Mouse (Mus musculus) heart, postnatal 4 days (tissue): ENCODE results near the gene Prpf8. TPM values are rescaled to one million over a fixed set of nuclear protein-coding genes. Genes with fewer than 3 reads are reported as not detected.
"Not testable (repeated sequence)": the region's sequence is repeated elsewhere in the genome, so short reads cannot be mapped to it uniquely, and the experiment has no call there.

ENCODE experiments used
- DNase-seq: peaks from one replicate; pipeline ENCODE4 v3.0.0; 2021
- total RNA-seq, 2 experiments: library from RNA; stranded (reverse); gene quantifications; 2 replicates each; pipeline ENCODE4 v1.2.3; 2021

Gene Prpf8
- total RNA-seq, 2 experiments from 2014 or later: 113 to 115 TPM

DNA sequence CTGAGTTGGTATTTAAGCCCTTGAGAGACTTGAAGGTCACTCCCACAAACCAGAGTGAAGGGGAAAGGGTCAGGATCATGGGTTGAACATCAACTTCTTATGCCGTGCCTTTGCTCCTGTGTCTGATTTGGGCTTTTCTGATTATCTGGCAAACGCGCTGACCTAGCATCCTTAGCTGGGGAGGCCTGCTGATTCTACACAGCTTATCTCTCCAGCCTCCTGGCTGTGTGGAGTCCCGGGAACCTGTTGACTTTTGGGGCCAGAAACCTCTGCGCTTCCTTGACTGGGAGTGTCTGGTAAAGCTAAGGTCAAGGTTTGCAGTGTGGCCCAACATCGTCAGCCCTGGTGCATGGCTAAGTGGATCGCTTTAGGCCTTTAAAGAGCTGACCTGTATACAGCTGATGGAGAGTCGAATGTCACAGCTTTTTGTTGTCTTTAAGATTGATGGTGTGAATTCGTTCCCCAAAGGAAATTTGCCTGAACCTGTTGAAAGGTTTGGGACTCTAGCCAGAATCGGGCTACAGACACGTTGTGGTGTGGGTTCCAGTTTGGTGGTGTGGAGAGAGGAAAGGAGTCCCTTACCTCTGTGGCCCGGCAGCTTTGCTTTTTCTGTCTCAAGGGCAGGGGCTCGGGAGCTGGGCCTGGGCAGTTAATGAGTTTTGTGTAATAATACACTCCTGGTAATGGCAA lies 48.6 kb downstream of the Prpf8 start:
- DNase-seq: no peak

DNA sequence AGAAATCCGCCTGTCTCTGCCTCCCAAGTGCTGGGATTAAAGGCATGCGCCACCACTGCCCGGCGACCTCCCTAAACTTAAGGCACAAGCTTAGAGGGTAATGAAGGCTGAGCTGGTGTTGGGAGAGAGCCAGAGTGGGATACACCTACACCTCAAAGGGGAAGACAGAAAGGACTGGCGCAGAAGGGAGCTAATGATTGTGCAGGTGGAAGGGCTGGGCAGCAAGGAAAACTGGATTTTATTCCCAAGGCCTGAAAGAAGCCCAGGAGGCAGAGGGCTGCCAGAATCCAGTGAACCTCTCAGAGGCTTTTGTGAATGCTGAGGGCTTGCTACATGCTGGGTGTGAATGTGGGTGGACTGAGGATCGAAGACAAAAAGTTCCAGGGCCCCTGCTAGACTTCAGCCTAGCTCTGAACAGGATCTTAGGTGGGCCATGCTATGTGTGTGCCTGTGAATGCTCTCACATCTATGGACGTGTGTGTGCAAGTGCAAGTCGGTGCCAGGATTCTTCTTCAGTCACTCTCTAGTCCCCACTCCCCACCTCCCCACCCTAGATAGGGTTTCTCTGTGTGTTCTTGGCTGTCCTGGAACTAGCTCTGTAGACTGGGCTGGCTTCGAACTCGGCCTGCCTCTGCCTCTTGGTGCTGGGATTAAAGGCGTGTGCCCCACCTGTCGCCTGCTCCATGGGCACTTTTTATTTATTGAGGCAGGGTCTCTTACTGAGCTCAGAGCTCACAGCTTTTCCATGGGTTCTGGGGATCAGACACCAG lies 49.8 kb downstream of the Prpf8 start:
- DNase-seq: no peak

DNA sequence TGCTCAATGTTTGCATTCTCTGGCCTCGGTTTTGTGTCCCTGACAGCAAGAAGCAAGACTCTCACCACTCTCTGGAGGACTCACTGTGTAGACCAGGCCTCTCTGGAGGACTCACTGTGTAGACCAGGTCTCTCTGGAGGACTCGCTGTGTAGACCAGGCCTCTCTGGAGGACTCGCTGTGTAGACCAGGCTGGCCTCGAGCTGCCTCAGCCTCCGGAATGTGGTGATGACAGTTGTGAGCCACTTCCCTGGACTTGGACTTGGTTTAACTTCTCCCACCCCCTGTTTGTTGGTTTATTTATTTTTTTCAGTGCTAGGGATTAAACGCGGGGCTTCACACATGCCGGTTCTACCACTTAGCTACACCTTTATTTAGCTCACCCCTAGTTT lies 50.4 kb downstream of the Prpf8 start:
- DNase-seq: no peak

DNA sequence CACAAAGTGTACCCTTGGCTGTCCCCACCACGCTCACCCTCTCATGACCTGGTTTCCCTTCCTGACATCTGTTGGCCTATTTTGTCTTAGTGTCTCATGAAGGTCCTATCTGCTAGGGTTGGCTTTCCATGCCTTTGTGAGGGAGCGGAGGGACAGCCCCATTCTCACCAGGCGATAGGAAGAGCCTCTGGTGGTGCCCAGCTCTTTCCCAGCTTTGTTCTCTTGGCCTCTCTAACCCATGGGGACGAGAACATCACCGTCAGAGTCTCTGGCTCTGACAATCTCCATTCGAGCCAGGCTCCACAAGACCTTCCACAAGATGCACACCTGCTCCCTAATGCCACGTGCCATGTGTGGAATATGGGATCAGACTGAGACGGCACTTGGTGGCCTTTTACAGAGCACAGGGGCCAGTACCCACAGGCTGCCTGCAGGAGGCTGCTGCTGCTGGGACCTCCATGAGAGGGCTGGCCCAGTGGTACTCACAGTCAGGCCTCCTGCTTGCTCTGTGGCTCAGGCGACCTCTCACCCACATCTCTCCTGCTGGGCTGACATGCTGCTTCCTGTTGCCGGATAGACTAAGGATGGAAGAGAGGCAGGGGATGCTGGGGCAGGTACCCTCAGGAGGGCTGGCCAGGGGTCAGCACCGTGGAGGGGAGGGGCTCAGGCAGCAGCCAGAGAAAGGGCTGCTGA lies 51.0 kb downstream of the Prpf8 start:
- peak; percentile 48 for DNase-seq

DNA sequence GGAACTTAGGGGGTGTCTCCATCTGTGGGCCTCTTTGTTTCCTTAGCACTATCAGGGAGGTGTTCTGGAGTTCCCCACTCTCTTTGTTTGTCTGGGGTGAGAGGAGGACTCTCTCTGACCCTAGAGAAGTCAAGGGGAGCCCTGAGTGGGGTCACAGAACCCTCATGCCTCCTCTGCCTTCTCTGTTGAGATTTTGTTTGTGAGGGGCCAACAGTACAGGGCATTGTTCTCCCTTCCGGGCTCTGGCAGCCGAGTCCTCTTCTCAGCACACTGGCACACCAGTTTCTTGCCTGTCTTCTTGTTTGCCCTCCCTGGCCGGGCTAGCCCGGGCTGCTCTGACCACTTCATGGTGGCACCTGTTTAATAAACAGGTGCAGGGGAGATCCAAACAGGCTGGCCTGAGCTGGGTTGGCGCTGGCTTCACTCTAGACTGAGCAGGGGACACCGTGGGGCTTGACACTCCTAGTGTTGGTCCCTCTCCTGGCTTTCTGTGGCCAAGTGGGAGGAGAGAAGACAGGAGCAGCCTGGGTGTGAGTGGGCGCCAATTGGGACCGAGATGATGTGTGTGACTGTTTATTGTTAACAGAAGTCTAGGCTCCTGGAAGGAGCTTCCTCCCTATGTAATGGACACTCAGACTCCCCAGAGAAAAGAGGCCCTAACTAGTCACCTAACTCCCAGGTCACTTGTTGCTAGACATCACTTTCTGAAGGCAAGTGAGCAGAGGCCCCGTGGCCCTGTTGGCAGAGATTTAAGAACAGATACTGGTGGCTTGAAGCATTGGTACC lies 51.8 kb downstream of the Prpf8 start:
- no peak for DNase-seq

DNA sequence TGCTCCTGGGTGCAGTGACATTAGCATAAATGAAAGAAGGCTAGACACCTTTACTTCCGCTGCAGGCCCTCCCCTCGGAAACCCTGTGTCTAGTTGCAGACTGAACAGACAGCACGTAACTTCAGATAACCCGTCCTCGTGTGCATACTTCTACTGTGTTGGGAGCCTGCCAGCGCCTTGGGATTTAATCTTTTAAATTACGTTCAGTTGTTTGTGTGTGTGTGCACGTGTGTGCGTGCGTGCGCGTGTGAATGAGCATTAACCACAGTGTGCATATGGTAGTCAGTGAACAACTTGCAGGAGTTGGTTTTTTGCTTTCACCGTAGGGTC lies 52.3 kb downstream of the Prpf8 start:
- no peak for DNase-seq

DNA sequence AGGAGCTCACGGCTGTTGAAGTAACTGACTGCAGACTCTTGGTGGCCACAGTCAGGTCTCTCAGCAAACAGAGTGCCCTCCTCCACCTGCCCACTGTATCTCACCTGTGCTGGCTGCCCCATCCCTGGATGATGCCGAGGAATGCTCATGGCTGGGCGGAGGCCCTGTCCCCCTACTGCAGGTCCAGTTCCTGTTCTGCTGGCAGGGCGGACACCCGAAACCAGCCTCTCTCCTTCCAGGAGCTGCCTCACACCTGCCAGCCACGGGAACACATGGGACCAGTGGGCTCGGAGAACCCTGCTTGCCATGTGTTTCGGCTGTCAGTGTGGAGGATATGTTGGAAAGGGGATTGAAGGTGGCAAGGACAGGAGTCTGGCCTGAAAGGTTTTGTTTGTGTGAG lies 53.6 kb downstream of the Prpf8 start:
- DNase-seq: no peak

DNA sequence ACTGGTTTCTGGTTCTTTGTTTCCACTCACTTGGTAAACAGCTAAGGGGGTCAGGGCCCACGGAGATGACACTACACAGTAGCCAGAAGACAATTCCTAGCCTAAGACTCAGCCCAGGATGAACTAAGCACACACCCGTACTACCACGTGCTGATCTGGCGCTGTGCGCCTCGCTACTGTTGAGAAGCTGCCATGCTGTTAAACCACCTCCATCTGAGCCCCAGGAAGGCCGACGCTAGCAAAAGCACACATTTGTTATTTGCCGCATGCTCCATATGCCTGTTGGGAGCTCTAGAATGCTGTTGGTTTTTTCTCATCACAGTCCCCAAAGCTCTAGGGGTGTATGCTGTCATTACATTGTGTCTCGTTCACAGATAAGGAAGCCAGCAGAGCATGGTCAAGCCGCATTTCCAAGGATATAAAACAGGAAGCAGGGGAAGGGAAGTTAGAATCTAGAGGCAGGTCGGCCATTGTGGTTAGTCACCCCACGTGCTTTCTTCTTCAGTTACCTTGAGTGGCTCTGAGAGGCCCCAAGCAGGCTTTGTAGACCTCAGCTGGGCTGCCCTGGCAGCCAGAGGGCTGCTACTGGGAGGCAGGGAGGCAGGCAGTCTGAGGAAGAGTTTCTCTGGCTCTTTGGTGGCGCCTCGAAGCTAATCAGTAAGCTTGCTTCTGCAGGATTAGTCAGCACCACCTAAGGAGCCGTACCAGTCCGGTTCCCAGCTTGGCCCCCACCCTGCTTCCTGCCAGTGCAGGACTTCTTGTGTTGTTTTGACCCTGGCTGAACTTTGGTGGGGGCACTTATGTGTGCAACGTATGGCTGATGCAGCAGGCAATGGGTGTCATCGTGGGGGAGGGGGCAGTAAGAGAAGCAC lies 54.3 kb downstream of the Prpf8 start:
- no peak for DNase-seq

DNA sequence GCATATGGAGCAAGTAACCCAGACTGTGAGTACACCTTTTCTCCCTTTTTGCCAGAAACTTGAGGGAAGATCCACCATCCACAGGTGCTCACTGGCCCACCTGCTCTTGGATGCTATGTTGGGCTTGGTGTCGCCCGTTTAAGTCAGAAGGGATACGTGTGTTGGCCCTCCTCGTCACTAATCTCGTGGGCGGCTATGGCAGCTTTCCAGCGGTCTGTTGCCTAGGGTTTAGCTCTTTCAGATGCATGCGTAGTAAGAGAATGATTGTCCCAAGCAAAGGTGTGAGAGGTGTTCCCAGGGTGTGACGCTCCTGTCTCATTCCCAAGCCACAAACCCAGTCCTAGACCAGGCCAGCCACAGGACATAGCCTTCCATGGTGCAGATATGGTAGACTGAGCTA lies 58.1 kb downstream of the Prpf8 start:
- DNase-seq: no peak

DNA sequence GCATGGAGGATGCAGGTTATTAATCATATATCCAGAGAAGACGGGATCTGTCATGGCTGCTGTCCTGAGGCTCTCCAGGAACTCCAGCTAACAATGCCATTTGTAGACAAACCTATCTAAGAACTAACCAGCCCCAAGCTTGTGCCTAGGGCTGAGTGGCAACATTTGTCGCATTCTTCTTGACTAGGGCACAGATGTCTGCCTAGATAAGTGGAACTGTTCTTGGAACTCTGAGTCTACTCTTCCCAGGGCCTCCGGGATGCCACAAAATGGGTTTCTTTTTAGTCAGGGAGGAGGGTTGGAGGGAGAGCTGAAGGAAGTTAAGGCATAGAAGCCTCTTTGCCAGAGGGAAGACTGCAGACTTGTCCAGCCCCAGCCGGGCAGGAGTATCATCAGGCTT lies 59.4 kb downstream of the Prpf8 start:
- no peak for DNase-seq

DNA sequence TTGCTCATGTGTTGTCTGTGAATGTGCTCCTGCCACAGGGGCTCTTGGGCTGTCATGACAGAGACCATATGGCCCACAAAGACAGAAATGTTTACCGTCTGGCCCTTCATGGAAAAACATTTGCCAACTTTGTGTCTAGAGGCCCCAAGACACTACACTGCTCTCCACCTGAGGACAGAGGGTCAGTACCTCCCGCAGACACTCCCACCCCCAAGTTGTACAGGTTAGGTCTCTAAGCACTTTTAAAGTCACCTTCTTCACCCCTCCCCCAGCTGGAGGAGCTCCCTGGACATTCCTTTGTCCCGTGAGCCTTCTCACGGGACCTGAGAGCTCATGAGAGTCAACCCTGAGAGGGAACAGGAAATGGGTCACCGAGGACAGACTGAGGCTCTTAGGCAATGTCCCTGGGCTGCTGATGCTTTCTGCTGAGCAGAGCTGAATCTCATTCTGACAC lies 63.1 kb downstream of the Prpf8 start:
- DNase-seq: peak; percentile 12

DNA sequence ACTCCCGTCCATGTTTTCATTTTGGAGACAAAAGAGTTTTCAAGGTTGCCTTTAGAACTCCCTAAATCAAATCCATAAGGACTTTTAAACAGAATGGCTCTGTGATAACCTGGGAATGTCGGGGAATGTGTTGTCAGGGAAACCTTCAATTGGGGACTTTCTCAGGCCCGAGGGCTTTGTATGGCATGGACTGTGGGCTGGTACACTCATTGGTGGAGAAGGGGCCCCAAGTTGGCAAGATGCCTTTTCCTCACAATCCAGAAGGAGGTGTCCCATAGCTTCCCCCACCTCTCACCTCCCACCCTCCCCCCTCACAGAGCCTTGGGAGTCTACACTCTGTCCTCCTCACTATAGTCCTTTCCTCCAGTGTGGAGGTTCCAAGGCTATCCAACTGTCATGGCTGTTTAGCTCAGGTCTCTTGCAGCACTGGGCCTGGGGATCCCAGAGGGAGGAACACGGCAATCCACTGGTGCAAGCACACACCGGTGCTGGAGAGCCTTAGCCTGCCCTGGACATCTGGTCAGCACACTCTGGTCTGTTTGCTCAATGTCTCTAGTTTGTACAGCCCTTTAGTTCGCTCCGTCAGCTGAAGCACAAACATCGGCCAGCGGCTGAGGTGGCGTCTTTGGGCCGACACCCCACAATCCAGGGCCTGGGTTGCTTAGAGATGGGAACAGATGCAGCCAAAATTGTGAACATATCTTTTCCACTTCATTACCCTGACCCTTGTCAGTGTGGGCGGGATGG lies 63.8 kb downstream of the Prpf8 start:
- peak; percentile 23 for DNase-seq

DNA sequence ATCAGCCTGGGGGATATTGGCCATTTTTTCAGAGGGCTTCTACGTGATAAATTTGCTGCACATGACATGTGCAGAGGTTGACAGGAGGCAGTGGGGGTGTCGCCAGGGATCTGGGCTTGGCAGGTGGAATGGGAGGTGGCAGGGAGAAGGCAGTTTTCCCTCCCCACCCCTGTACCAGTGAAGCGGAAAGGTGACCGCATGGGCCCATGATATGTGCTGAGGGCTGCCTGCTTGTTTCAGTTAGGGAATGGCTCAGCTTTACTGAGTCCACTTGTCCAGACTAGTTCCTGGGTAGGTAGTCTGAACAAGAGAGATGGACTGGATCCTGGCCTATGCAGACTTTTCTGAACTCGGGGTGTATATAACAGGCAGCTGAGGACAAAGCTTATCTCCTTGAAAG lies 64.7 kb downstream of the Prpf8 start:
- peak; percentile 5 for DNase-seq

DNA sequence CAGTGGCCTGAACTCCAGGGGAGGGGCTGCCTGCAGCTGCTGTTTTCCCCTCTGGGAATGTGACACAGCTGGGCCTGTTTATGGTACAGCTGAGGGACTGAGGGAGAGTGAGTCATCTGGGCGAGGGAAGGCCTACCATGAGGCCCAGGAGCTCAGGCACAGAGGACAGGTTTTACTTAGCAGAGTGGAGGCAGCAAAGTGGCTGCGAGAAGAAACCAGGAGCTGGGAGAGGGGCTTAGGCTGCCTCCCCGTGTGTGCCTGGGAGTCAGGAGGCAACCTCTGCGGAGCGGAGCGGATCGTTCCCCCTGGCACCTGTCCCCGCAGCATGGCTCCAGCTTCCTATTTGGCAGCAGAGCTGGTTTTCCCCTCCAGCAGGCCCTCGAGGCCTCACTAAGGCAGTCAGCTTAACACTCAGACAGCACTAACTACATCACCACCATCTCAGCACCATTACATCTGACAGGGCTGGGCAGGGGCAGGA lies 65.4 kb downstream of the Prpf8 start:
- DNase-seq: peak; percentile 65

DNA sequence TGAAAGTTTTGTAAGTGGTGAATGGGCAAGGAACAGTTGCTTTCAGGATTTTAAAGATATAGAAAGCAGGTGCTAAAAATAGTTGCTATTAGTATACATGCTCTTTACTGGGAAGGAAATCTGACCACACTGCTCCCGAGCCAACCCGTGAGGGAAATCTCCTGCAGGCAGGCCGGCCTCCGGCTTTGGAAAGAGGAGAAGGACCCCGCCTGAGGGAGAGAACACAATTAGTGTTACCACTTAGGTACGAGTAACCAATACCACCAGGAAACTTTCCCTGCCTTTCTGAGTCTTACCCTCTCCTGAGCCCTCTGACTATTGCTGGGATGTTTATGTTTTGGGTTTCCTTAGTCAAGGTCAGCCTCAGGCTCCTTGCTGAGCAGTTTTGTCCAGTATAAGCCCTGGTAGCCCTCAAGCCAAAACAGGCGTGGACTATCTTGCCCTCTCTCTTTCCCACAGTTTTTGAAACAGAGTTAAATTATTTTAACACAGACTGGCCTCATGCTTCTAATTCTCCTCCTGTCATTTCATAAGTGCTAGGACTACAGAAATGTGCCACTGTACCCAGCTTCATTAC lies 66.4 kb downstream of the Prpf8 start:
- peak; percentile 8 for DNase-seq

DNA sequence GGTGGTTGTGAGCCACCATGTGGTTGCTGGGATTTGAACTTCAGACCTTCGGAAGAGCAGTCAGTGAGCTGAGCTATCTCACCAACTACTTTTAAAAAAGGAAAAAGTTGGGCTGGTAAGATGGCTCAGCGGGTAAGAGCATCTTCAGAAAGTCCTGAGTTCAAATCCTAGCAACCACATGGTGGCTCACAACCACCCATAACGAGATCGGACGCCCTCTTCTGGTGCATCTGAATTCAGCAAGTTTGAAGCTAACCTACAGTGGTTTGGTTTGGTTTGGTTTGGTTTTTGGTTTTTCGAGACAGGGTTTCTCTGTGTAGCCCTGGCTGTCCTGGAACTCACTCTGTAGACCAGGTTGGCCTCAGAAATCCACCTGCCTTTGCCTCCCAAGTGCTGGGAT lies 69.4 kb downstream of the Prpf8 start:
- not testable (repeated sequence) for DNase-seq

DNA sequence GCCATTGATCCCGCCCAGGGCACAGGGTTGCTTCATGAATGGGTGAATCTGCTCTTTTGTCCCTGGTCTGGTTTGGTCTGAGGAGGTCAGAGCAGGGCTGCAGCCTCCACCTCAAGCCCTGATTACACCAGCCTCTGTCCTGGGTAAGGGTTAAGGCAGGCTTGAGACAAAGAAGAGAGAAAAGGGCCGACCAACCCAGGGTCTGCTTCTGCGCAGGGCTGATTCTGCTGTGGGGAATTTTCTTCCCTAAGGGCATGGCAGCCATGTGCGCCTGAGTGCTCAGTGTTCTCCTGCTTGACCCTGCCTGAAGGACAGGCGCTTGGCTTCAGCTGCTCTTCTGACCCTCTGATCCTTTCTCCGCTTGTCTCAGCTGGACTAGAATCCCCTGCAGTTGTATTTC lies 70.5 kb downstream of the Prpf8 start:
- peak; percentile 4 for DNase-seq

DNA sequence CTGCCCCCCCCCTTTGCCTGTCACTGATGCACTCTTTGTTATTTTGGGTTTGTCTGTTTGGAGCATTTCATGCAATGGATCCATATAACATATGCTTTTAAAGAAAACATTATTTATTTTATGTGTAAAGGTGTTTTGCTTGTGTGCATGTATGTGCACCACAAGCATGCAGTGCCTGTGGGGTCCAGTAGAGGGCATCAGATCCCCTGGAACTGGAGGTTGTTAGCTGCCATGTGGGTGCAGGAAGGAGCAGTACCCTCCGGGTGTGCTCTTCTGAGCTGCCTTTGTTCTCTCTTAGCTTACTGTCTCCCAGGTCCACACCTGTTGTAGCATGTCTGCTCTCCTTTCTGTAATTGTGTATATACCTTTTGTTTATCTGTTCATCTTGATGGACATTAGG lies 71.5 kb downstream of the Prpf8 start:
- DNase-seq: no peak
